Mouse (Mus musculus) MEL (cell line): ENCODE data around the gene Tm4sf19.

Experiments
- CHD2 ChIP-seq: IDR thresholded peaks from 2 replicates; pipeline ENCODE4 v1.6.1; 2011; ENCODE audit warnings: low read length, improper control_type of control experiment
- CTCF ChIP-seq, 3 experiments: IDR thresholded peaks in 2 of 3; conservative IDR thresholded peaks in 1 of 3; 2 replicates each; pipeline ENCODE4 v1.5.1; 2011 to 2012; ENCODE audit warnings: low read length in 3 of 3, low read depth in 2 of 3, mild to moderate bottlenecking in 2 of 3, improper control_type of control experiment in 1 of 3, inconsistent platforms in 1 of 3, mixed read lengths in 1 of 3, moderate library complexity in 1 of 3; ENCODE audit not compliant: control insufficient read depth in 1 of 3, insufficient read depth in 1 of 3, poor library complexity in 1 of 3, severe bottlenecking in 1 of 3
- EP300 ChIP-seq, 2 experiments: IDR thresholded peaks; 2 replicates each; pipeline ENCODE4 v1.6.1; 2011; ENCODE audit warnings: improper control_type of control experiment in 2 of 2, low read length in 2 of 2, low read depth in 1 of 2, mild to moderate bottlenecking in 1 of 2
- GABPA ChIP-seq: IDR thresholded peaks from 2 replicates; pipeline ENCODE4 v1.6.1; 2012; ENCODE audit warnings: low read depth, mild to moderate bottlenecking, inconsistent platforms, low read length, improper control_type of control experiment, moderate library complexity
- JUND ChIP-seq: IDR thresholded peaks from 2 replicates; pipeline ENCODE4 v1.6.1; 2011; ENCODE audit warnings: low read depth, mild to moderate bottlenecking, improper control_type of control experiment, low read length
- MAX ChIP-seq: IDR thresholded peaks from 2 replicates; pipeline ENCODE4 v1.6.1; 2011; ENCODE audit warnings: low read length, improper control_type of control experiment
- MXI1 ChIP-seq: IDR thresholded peaks from 2 replicates; pipeline ENCODE4 v1.6.1; 2011; ENCODE audit warnings: mild to moderate bottlenecking, low read depth, low read length, improper control_type of control experiment
- MYB ChIP-seq: IDR thresholded peaks from 2 replicates; pipeline ENCODE4 v1.6.1; 2011; ENCODE audit warnings: mild to moderate bottlenecking, low read depth, low read length, improper control_type of control experiment
- MYC ChIP-seq: IDR thresholded peaks from 2 replicates; pipeline ENCODE4 v1.6.1; 2011; ENCODE audit warnings: low read depth, mild to moderate bottlenecking, low read length, improper control_type of control experiment, moderate library complexity
- POLR2A ChIP-seq, 2 experiments: IDR thresholded peaks; 2 replicates each; pipeline ENCODE4 v1.6.1; 2011 to 2012; ENCODE audit warnings: low read length in 2 of 2, mild to moderate bottlenecking in 2 of 2, control low read depth in 1 of 2, improper control_type of control experiment in 1 of 2, low read depth in 1 of 2, moderate library complexity in 1 of 2; ENCODE audit not compliant: control insufficient read depth in 1 of 2, insufficient read depth in 1 of 2, poor library complexity in 1 of 2
- TAL1 ChIP-seq: IDR thresholded peaks from 2 replicates; pipeline ENCODE4 v1.6.1; 2012; ENCODE audit warnings: mild to moderate bottlenecking, inconsistent platforms, low read length, moderate library complexity, mixed read lengths
- TCF12 ChIP-seq: IDR thresholded peaks from 2 replicates; pipeline ENCODE4 v1.6.1; 2014; ENCODE audit warnings: low read depth, mild to moderate bottlenecking, inconsistent platforms, low read length, improper control_type of control experiment, moderate library complexity
- USF2 ChIP-seq, 2 experiments: IDR thresholded peaks; 2 replicates each; pipeline ENCODE4 v1.6.1; 2011 to 2012; ENCODE audit warnings: improper control_type of control experiment in 2 of 2, low read length in 2 of 2, borderline replicate concordance in 1 of 2, inconsistent platforms in 1 of 2, low read depth in 1 of 2, mild to moderate bottlenecking in 1 of 2; ENCODE audit not compliant: insufficient read depth in 1 of 2
- ZC3H11A ChIP-seq: IDR thresholded peaks from 2 replicates; pipeline ENCODE4 v1.6.1; 2012; ENCODE audit warnings: low read depth, mild to moderate bottlenecking, inconsistent platforms, low read length, improper control_type of control experiment

DNA sequence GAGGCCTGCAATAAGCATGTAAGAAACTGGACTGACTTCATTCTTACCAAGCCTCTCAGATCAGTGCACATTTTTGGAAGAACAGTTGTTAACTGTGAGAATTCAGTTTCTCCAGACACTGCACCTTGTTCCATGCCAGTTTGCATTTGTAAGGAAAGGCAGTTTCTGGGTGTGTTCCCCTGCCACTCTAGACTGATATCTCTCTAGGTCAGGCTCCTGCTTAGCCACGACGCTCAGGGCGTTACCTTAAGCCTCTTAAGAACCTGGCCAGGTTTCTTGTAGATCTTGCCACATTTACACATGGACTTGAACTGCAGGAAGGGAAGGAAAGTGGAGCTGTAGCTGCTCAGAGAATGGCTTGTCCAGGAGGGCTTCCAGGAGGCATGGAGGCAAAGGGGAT lies 49.4 kb downstream of the Tm4sf19 start:
- no peak for TF ChIP-seq JUND
- no peak for TF ChIP-seq USF2 (IDR thresholded peaks at IDR 0.05; ENCODE audit: borderline replicate concordance in 1 of 2, insufficient read depth in 1 of 2, low read depth in 1 of 2, low read length in 2 of 2)
- no peak for TF ChIP-seq CTCF (IDR thresholded peaks at IDR 0.05 in 2 of 3, conservative IDR thresholded peaks at IDR 0.05 in 1 of 3; ENCODE audit: control insufficient read depth in 1 of 3, insufficient read depth in 1 of 3, low read depth in 2 of 3, low read length in 3 of 3, poor library complexity in 1 of 3, severe bottlenecking in 1 of 3)
- peak; percentile 76 to 81 for TF ChIP-seq EP300 (IDR thresholded peaks at IDR 0.05; ENCODE audit: low read depth in 1 of 2, low read length in 2 of 2)
- no peak; the same call in 1 of the 2 replicates for TF ChIP-seq MYC
- no peak for TF ChIP-seq CHD2
- no peak; a peak in 1 of 4 replicates for TF ChIP-seq POLR2A (IDR thresholded peaks at IDR 0.05; ENCODE audit: control insufficient read depth in 1 of 2, insufficient read depth in 1 of 2, low read depth in 1 of 2, low read length in 2 of 2, poor library complexity in 1 of 2)
- TF ChIP-seq MXI1: peak; percentile 69
- TF ChIP-seq ZC3H11A: no peak
- peak; percentile 67 for TF ChIP-seq TCF12
- TF ChIP-seq MYB: peak; percentile 67
- TF ChIP-seq TAL1: peak; percentile 65
- no peak for TF ChIP-seq MAX
- TF ChIP-seq GABPA: no peak
